Mouse (Mus musculus): ENCODE data around the gene Doc2b. TPM values are rescaled to one million over a fixed set of nuclear protein-coding genes. Genes with fewer than 3 reads are reported as not detected.

The Doc2b gene
- polyA plus RNA-seq, 1 experiment from 2014 or later = 0.65 TPM

DNA sequence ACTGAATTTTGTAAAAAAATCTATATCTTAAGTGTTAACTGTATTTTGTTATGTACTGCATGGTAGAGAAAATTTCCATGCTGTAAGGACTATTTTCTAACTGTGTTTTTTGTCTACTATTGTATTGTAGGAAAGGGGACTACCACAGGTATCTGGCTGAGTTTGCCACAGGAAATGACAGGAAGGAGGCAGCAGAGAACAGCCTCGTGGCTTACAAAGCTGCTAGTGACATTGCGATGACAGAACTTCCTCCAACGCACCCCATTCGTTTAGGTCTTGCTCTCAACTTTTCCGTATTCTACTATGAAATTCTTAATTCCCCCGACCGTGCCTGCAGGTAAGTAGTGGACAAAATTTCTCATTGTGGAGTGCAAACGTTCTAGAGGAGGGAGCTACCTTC, 39.2 kb downstream of the Doc2b start:
- no peaks in the 10 kb centered on the region for H3K9me3 ChIP-seq (ENCODE audit: control insufficient read depth, low read length)
- H3K9ac ChIP-seq (ENCODE audit: low read length) = no peak overlapping the region
- no peaks in the 10 kb centered on the region for H3K27me3 ChIP-seq (ENCODE audit: control insufficient read depth, insufficient read depth, low read length)
- no peaks in the 10 kb centered on the region for H3K4me1 ChIP-seq (replicated peaks; ENCODE audit: control insufficient read depth, insufficient read depth)
- H3K4me3 ChIP-seq (ENCODE audit: low read depth, low read length) = no peak overlapping the region
- no peak overlapping the region for H3K27ac ChIP-seq (replicated peaks)
- no peak for DNase-seq (ENCODE audit: low spot score)
- ATAC-seq (ENCODE audit: low FRiP score, low TSS enrichment) = no peak
- H3K36me3 ChIP-seq (ENCODE audit: control insufficient read depth, insufficient read depth, low read length) = peaks cover 22% of the 10 kb centered on the region
- H3K4me2 ChIP-seq (replicated peaks; ENCODE audit: low read depth) = no peak overlapping the region
- no peak for TF ChIP-seq CTCF (IDR thresholded peaks at IDR 0.05; ENCODE audit: low read depth)
- TF ChIP-seq EP300 (optimal IDR thresholded peaks at IDR 0.05) = no peak
- 84% methylated on average over 8 of the region's 8 CpGs for WGBS

DNA sequence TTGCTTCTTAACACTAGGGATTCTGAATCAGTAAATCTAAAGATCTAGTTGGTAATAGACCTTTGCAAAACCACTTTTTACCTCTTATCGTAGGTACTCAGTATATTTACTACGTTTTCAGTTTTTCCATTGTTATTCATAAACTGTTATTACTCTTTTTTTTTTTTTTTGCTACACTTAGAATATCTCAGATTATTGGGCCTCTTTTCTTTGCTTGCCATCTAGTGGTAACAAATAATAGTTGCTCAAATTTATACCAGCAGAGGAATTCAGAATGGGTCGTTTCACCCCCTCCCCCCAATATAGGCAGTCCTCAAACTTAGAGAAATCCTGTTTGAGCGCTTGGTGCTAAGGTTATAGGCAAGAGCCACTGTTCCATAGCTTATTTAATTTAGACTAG, 44.8 kb downstream of the Doc2b start:
- WGBS = 64% methylated on average over 4 of the region's 4 CpGs
- H3K4me3 ChIP-seq (ENCODE audit: low read depth, low read length) = no peak overlapping the region
- H3K4me1 ChIP-seq (replicated peaks; ENCODE audit: control insufficient read depth, insufficient read depth) = no peaks in the 10 kb centered on the region
- DNase-seq (ENCODE audit: low spot score) (no peak), ATAC-seq (ENCODE audit: low FRiP score, low TSS enrichment) (no peak)
- H3K27ac ChIP-seq (replicated peaks) = no peak overlapping the region
- peak; percentile 62 for TF ChIP-seq CTCF (IDR thresholded peaks at IDR 0.05; ENCODE audit: low read depth)
- TF ChIP-seq EP300 (optimal IDR thresholded peaks at IDR 0.05) = no peak
- H3K27me3 ChIP-seq (ENCODE audit: control insufficient read depth, insufficient read depth, low read length) = no peaks in the 10 kb centered on the region
- peaks cover 5% of the 10 kb centered on the region; the same call in 1 of the 2 replicates for H3K36me3 ChIP-seq (ENCODE audit: control insufficient read depth, insufficient read depth, low read length)
- H3K9ac ChIP-seq (ENCODE audit: low read length) = no peak overlapping the region
- no peaks in the 10 kb centered on the region for H3K9me3 ChIP-seq (ENCODE audit: control insufficient read depth, low read length)
- no peak overlapping the region for H3K4me2 ChIP-seq (replicated peaks; ENCODE audit: low read depth)

DNA sequence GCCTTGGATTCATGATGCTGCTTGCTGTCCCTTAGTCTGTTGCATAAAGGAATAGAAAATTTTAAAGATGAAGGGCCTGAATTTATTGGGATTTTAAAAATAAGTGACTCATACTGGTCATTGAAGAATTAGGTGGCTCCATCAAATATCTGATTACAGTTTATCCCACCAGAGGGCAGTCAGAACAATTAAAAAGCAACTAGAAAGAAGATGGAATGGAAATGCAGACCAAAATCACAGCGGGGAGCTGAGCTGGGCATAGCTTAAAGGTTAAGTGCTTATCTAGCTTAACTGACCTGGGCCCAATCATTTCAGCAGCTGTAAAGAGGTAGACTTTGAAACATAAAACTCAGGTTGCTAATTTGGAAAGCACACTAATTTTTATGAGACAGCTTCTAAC, 45.3 kb downstream of the Doc2b start:
- DNase-seq (ENCODE audit: low spot score) (no peak), ATAC-seq (ENCODE audit: low FRiP score, low TSS enrichment) (no peak)
- 0 out of 2 replicates have a peak, but pooled peaks cover 3% of the 10 kb centered on the region for H3K36me3 ChIP-seq (ENCODE audit: control insufficient read depth, insufficient read depth, low read length)
- no peaks in the 10 kb centered on the region for H3K9me3 ChIP-seq (ENCODE audit: control insufficient read depth, low read length)
- no peak overlapping the region for H3K9ac ChIP-seq (ENCODE audit: low read length)
- no peak overlapping the region for H3K4me2 ChIP-seq (replicated peaks; ENCODE audit: low read depth)
- 48% methylated on average over 1 of the region's 1 CpGs for WGBS
- H3K27ac ChIP-seq (replicated peaks) = no peak overlapping the region
- H3K4me3 ChIP-seq (ENCODE audit: low read depth, low read length) = no peak overlapping the region
- no peaks in the 10 kb centered on the region for H3K4me1 ChIP-seq (replicated peaks; ENCODE audit: control insufficient read depth, insufficient read depth)
- TF ChIP-seq CTCF (IDR thresholded peaks at IDR 0.05; ENCODE audit: low read depth) (peak; percentile 23), EP300 (optimal IDR thresholded peaks at IDR 0.05) (no peak)
- no peaks in the 10 kb centered on the region for H3K27me3 ChIP-seq (ENCODE audit: control insufficient read depth, insufficient read depth, low read length)

DNA sequence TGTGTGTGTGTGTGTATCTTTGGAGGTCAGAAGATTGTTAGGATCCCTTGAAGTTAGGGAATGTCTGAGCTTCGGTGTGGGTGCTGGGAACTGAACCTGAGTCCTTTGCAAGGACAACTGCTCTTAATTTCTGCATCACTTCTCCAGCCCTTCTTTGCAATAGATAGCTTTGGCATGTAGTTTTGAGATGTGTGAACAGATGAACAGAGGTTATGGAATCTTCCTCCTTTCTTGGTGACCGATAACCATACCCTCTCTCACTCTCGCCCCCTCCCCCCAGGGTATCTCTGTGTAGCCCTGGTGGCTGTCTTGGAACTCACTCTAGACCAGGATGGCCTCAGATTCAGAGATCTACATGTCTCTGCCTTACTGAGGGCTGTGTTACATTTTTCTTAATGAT, 51.1 kb downstream of the Doc2b start:
- Histone ChIP-seq H3K4me2 (replicated peaks; ENCODE audit: low read depth) (no peak overlapping the region), H3K4me3 (ENCODE audit: low read depth, low read length) (no peak overlapping the region), H3K4me1 (replicated peaks; ENCODE audit: control insufficient read depth, insufficient read depth) (0 out of 2 replicates have a peak, but pooled peaks cover 2% of the 10 kb centered on the region), H3K9me3 (ENCODE audit: control insufficient read depth, low read length) (no peaks in the 10 kb centered on the region), H3K36me3 (ENCODE audit: control insufficient read depth, insufficient read depth, low read length) (no peaks in the 10 kb centered on the region), H3K27ac (replicated peaks) (no peak overlapping the region), H3K9ac (ENCODE audit: low read length) (no peak overlapping the region), H3K27me3 (ENCODE audit: control insufficient read depth, insufficient read depth, low read length) (no peaks in the 10 kb centered on the region)
- 95% methylated on average over 3 of the region's 3 CpGs for WGBS
- DNase-seq (ENCODE audit: low spot score) = no peak
- no peak for ATAC-seq (ENCODE audit: low FRiP score, low TSS enrichment)
- TF ChIP-seq EP300 (optimal IDR thresholded peaks at IDR 0.05) (no peak), CTCF (IDR thresholded peaks at IDR 0.05; ENCODE audit: low read depth) (no peak)

DNA sequence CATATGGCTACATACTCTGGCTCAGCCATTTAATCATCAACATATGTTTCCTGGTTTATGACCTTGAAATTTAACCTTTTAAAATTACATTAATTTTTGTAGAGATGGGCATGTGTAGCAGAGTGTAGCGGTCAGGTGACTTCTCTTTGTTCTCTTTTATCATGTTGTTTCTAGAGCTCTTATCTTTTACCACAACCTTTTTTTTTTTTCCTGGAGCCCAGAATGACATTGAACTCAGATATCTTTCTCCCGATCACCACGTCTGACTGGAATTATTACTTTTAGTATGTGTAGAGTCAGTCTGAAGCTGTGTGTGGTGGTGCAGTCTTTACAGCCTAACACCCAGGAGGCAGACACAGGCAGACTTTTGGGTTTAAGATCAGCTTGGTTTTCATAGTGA, 54.2 kb downstream of the Doc2b start:
- no peak overlapping the region for H3K4me3 ChIP-seq (ENCODE audit: low read depth, low read length)
- H3K9me3 ChIP-seq (ENCODE audit: control insufficient read depth, low read length) = no peaks in the 10 kb centered on the region
- H3K27ac ChIP-seq (replicated peaks) = no peak overlapping the region
- H3K27me3 ChIP-seq (ENCODE audit: control insufficient read depth, insufficient read depth, low read length) = no peaks in the 10 kb centered on the region
- H3K4me1 ChIP-seq (replicated peaks; ENCODE audit: control insufficient read depth, insufficient read depth) = peaks cover 2% of the 10 kb centered on the region
- 62% methylated on average over 3 of the region's 3 CpGs for WGBS
- H3K4me2 ChIP-seq (replicated peaks; ENCODE audit: low read depth) = no peak overlapping the region
- TF ChIP-seq CTCF (IDR thresholded peaks at IDR 0.05; ENCODE audit: low read depth) (no peak), EP300 (optimal IDR thresholded peaks at IDR 0.05) (no peak)
- no peak for DNase-seq (ENCODE audit: low spot score)
- ATAC-seq (ENCODE audit: low FRiP score, low TSS enrichment) = peak; percentile 46; the same call in 1 of the 2 replicates
- no peak overlapping the region for H3K9ac ChIP-seq (ENCODE audit: low read length)
- H3K36me3 ChIP-seq (ENCODE audit: control insufficient read depth, insufficient read depth, low read length) = 0 out of 2 replicates have a peak, but pooled peaks cover 3% of the 10 kb centered on the region

DNA sequence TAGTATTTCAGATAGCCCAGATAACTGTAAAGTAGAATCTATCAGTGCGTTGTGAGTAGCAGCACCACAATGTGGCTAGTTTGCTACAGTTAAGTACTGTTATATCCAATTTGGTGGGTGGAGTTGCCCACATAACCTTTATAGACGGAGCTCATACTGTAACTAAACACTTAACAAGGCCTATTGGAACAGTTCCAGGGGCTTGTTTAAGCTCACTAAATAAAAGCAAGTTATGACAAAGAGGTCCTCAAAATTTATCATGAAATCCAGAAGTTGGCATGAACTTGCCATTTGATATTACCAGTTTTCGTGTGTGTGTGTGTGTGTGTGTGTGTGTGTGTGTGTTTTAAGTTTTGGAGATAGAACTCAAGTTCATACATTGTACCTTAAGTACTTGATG, 55.6 kb downstream of the Doc2b start:
- WGBS = 21% methylated on average over 3 of the region's 3 CpGs
- H3K36me3 ChIP-seq (ENCODE audit: control insufficient read depth, insufficient read depth, low read length) = 0 out of 2 replicates have a peak, but pooled peaks cover 3% of the 10 kb centered on the region
- no peaks in the 10 kb centered on the region for H3K27me3 ChIP-seq (ENCODE audit: control insufficient read depth, insufficient read depth, low read length)
- H3K4me1 ChIP-seq (replicated peaks; ENCODE audit: control insufficient read depth, insufficient read depth) = peaks cover 2% of the 10 kb centered on the region
- no peak for DNase-seq (ENCODE audit: low spot score)
- H3K4me2 ChIP-seq (replicated peaks; ENCODE audit: low read depth) = no peak overlapping the region
- no peak for TF ChIP-seq CTCF (IDR thresholded peaks at IDR 0.05; ENCODE audit: low read depth)
- no peak for TF ChIP-seq EP300 (optimal IDR thresholded peaks at IDR 0.05)
- H3K9ac ChIP-seq (ENCODE audit: low read length) = no peak overlapping the region
- H3K27ac ChIP-seq (replicated peaks) = no peak overlapping the region
- no peak overlapping the region for H3K4me3 ChIP-seq (ENCODE audit: low read depth, low read length)
- no peak for ATAC-seq (ENCODE audit: low FRiP score, low TSS enrichment)
- no peaks in the 10 kb centered on the region for H3K9me3 ChIP-seq (ENCODE audit: control insufficient read depth, low read length)
